Mouse (Mus musculus) ES-E14 (cell line): ENCODE data around the gene Erich3.

Experiments
- CHD2 ChIP-seq: IDR thresholded peaks from 2 replicates; pipeline ENCODE4 v1.6.1; 2014; ENCODE audit warnings: mild to moderate bottlenecking, low read depth, low read length, inconsistent platforms
- MAFK ChIP-seq: IDR thresholded peaks from 2 replicates; pipeline ENCODE4 v1.6.1; 2014; ENCODE audit warnings: mild to moderate bottlenecking, low read depth, low read length, inconsistent platforms; ENCODE audit not compliant: insufficient read depth
- ZNF384 ChIP-seq: IDR thresholded peaks from 2 replicates; pipeline ENCODE4 v1.6.1; 2012; ENCODE audit warnings: low read depth, low read length, inconsistent platforms

DNA sequence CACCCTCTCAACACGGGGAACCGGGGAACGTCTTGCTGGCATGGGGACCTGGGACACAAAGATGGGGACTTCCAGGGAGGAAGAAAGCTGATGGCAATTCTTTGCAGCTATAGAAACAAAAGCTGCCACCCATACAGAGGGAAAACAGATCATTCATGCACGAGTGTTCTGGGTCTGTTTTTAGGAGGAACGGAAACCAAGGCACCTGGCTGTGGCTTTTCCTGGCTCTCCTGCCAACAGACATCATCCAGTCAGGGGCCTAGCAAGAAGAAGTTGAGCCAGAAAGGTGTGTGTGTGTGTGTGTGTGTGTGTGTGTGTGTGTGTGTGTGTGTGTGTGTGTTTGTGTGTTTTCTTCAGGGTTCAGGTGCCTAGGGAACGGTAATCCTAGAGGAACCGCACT, at the start of gene Erich3:
- TF ChIP-seq ZNF384: no peak
- TF ChIP-seq MAFK: no peak
- no peak for TF ChIP-seq CHD2
